Mouse (Mus musculus) liver, adult 2 months (tissue): ENCODE measurements around the gene Gnb1.

ENCODE experiments used
- CTCF ChIP-seq: fragments of 200-500 bp; IDR thresholded peaks from 2 replicates; pipeline ENCODE4 v1.5.1; 2011; ENCODE audit warnings: low read depth, low read length, control low read depth
- POLR2A ChIP-seq: fragments of 200-500 bp; IDR thresholded peaks from 2 replicates; pipeline ENCODE4 v1.6.1; 2011; ENCODE audit warnings: low read length, control low read depth; ENCODE audit not compliant: insufficient read depth; ENCODE audit errors: extremely low read depth

- TF ChIP-seq CTCF: no peak
- no peak for TF ChIP-seq POLR2A
Observed at GRCm38 (mm10) chr4:155497963-155498362, 6.8 kb downstream of the Gnb1 start.
